14 mouse cellular contexts compared by ENCODE assay signal in the genomic region with DNA sequence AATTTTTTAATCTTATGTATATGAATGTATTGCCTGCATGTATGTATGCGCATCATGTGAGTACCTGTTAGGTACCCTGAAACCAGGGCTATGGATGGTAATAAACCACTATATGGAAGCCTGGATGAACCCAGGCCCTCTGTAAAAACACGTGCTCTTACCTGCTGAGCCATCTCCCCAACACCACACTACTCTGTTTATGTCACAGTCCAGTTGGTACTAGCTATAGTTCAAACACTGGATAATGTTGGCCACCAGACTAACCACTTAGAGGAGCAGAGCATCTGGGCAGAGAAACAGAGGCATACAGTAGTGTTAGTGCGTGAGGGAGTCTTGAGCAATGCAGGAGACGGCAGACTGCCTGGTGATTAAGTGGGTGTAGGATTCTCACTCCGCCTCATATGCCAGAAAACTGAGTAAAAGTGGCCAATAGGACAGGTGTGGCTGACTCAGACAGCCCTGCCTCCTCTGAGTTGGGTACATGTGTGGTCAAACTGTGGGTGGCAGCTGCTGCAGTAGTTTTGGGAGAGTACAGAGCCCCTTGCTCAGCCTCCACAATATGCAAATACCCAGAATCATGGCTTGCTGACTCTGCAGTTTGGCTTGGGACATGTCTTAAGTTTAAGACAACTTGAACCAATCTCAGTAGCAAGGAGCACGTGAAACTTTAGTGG. TPM values are rescaled to one million over a fixed set of nuclear protein-coding genes. Genes with fewer than 3 reads are reported as not detected.
A peak's percentile ranks its signal among the peaks of the same experiment; 100 is the strongest.
DNase-seq lines count a peak whose midpoint lies in the region; ATAC-seq and TF ChIP-seq lines count a peak whose summit lies in the region.
"Had no signal": no experiment of that assay in that cellular context is flagged by ENCODE, and none has a peak within 500 bp of the region (broad histone marks: within the 10 kb centered on the region; RNA-seq: fewer than 3 reads in every experiment).

No protein-coding gene starts in this region.

- H3K27me3 ChIP-seq in stomach, postnatal 0 days (ENCODE audit: control insufficient read depth, insufficient read depth, low read length), result no peaks in the 10 kb centered on the region
- H3K27me3 ChIP-seq: Patski had no signal

- H3K4me2 ChIP-seq in stomach, postnatal 0 days (replicated peaks; ENCODE audit: low read depth), result no peak overlapping the region

- no peak for TF ChIP-seq CTCF in layer of hippocampus, adult 2 months (conservative IDR thresholded peaks at IDR 0.05)
- TF ChIP-seq CTCF in stomach, postnatal 0 days (IDR thresholded peaks at IDR 0.05; ENCODE audit: low read depth), result no peak

- H3K36me3 ChIP-seq in stomach, postnatal 0 days (ENCODE audit: control insufficient read depth, insufficient read depth, low read length), result no peaks in the 10 kb centered on the region

- peaks cover 10% of the 10 kb centered on the region for H3K4me1 ChIP-seq in stomach, postnatal 0 days (replicated peaks; ENCODE audit: control insufficient read depth, insufficient read depth)

- H3K9me3 ChIP-seq in stomach, postnatal 0 days (ENCODE audit: control insufficient read depth, low read length), result no peaks in the 10 kb centered on the region

- no peak for DNase-seq in layer of hippocampus, adult 2 months (ENCODE audit: low spot score in 2 of 2)
- DNase-seq in layer of hippocampus, adult 11-12 months (ENCODE audit: low spot score), result no peak
- peak; percentile 71 to 75 for DNase-seq in right cerebral cortex, adult 2 months (ENCODE audit: low spot score in 2 of 2)
- no peak for DNase-seq in right cerebral cortex, postnatal 10 days (ENCODE audit: low spot score in 2 of 2)
- DNase-seq in stomach, postnatal 0 days (ENCODE audit: low spot score), result no peak
- DNase-seq: adrenal gland, postnatal 25 days; cerebellum, postnatal 14 days; gastrocnemius, postnatal 36 days; heart, postnatal 14 days; kidney, adult 2 months had no signal

- 62% methylated on average over 6 of the region's 6 CpGs for WGBS in stomach, postnatal 0 days

- H3K27ac ChIP-seq in layer of hippocampus, adult 2 months, result peak overlapping the region; percentile 58
- 0 out of 2 replicates have a peak overlapping the region, but pooled peaks have one; percentile 30 for H3K27ac ChIP-seq in stomach, postnatal 0 days (replicated peaks)

- ATAC-seq in activated CD4-positive, CD25-positive, alpha-beta regulatory T cell, adult 4 months, result peak; percentile 73
- no peak for ATAC-seq in stomach, postnatal 0 days (ENCODE audit: low FRiP score, low TSS enrichment)
- no peak for ATAC-seq in granulocyte monocyte progenitor cell, adult 5-6 weeks (replicated peaks; ENCODE audit: poor library complexity, severe bottlenecking)
- ATAC-seq in megakaryocyte progenitor cell, adult 5-6 weeks (replicated peaks; ENCODE audit: poor library complexity), result no peak
- ATAC-seq: Patski had no signal

- H3K9ac ChIP-seq in stomach, postnatal 0 days (ENCODE audit: low read length), result no peak overlapping the region

- TF ChIP-seq EP300 in stomach, postnatal 0 days (optimal IDR thresholded peaks at IDR 0.05), result no peak

- no peak overlapping the region for H3K4me3 ChIP-seq in layer of hippocampus, adult 2 months
- H3K4me3 ChIP-seq in stomach, postnatal 0 days (ENCODE audit: low read depth, low read length), result no peak overlapping the region

RNA-seq across cellular contexts. Expression of a gene that starts 20.7 kb away (rescaled TPM):
- total RNA-seq in layer of hippocampus, adult 2 months (2021), result 1 to 10 TPM; 5.5 to 6.6 TPM
- 10 to 100 TPM; 19.3 to 24.8 TPM for polyA plus RNA-seq in activated CD4-positive, CD25-positive, alpha-beta regulatory T cell, adult 4 months (2017; shearing (Covaris generic))
- polyA plus RNA-seq in stomach, postnatal 0 days (2015; fragmentation: Nextera tagmentation; extraction: Ambion mirVana), result 9.3 and 10.8 TPM in 2 replicates
- 7.9 and 8.9 TPM in 2 replicates for total RNA-seq in granulocyte monocyte progenitor cell, adult 5-6 weeks (2014; fragmentation: Nextera tagmentation)
- total RNA-seq in granulocyte monocyte progenitor cell, adult 5-6 weeks (2017), result 5.6 and 11.3 TPM in 2 replicates
- 11.9 and 12.0 TPM in 2 replicates for total RNA-seq in megakaryocyte progenitor cell, adult 5-6 weeks (2015)
- 5.1 and 5.2 TPM in 2 replicates for total RNA-seq in megakaryocyte progenitor cell, adult 5-6 weeks (2017)

RNA-seq across cellular contexts. Expression of a gene that starts 21.1 kb away (rescaled TPM):
- total RNA-seq in layer of hippocampus, adult 2 months (2021), result 10 to 100 TPM; 63.1 to 69.7 TPM
- 100 to 1,000 TPM; 179 to 194 TPM for polyA plus RNA-seq in activated CD4-positive, CD25-positive, alpha-beta regulatory T cell, adult 4 months (2017; shearing (Covaris generic))
- 150 TPM in 2 replicates for polyA plus RNA-seq in stomach, postnatal 0 days (2015; fragmentation: Nextera tagmentation; extraction: Ambion mirVana)
- total RNA-seq in granulocyte monocyte progenitor cell, adult 5-6 weeks (2014; fragmentation: Nextera tagmentation), result 135 and 160 TPM in 2 replicates
- total RNA-seq in granulocyte monocyte progenitor cell, adult 5-6 weeks (2017), result 133 and 146 TPM in 2 replicates
- total RNA-seq in megakaryocyte progenitor cell, adult 5-6 weeks (2015), result 160 and 162 TPM in 2 replicates
- total RNA-seq in megakaryocyte progenitor cell, adult 5-6 weeks (2017), result 131 and 134 TPM in 2 replicates

Comparison
In these comparisons a context has a peak if more than half of its experiments do, and no peak if none do; other contexts are left out.
1. DNase-seq: peak in right cerebral cortex, adult 2 months (2 of 2); none in layer of hippocampus, adult 2 months (0 of 2), layer of hippocampus, adult 11-12 months (single experiment), right cerebral cortex, postnatal 10 days (0 of 2) and stomach, postnatal 0 days (single experiment).